Mouse (Mus musculus): ENCODE measurements around the gene Tnni1. TPM values are rescaled to one million over a fixed set of nuclear protein-coding genes. Genes with fewer than 3 reads are reported as not detected.

The Tnni1 gene
- total RNA-seq, 2 experiments from 2014 or later = 0.33 TPM; not detected in 1

GRCm38 (mm10) chr1:135810180-135810579 lies 30.9 kb downstream of the Tnni1 start:
- DNase-seq = no peak

- peak; percentile 82 to 88 for DNase-seq
Measured at GRCm38 (mm10) chr1:135811016-135811646, 31.9 kb downstream of the Tnni1 start.

DNA sequence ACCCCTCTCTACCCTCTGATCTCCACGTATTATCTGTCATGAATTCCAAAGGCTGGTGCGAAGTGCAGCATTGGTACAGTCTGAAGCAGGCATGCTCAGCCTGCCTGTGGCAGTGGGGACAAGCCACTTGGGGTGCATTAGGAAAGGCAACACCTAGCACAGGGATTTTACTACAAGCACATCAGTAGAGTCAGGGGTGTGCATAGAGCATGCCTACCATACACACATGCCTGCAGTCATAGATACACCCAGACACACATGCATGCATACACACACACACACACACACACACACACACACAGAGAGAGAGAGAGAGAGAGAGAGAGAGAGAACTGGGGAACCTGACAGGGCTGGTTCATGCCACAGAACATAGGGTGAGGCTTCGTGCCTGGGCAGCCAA lies 33.0 kb downstream of the Tnni1 start:
- DNase-seq = no peak

- DNase-seq = no peak
Measured at GRCm38 (mm10) chr1:135812618-135813017, 33.4 kb downstream of the Tnni1 start.

- no peak for DNase-seq
Measured at GRCm38 (mm10) chr1:135813071-135813470, 33.8 kb downstream of the Tnni1 start.

DNA sequence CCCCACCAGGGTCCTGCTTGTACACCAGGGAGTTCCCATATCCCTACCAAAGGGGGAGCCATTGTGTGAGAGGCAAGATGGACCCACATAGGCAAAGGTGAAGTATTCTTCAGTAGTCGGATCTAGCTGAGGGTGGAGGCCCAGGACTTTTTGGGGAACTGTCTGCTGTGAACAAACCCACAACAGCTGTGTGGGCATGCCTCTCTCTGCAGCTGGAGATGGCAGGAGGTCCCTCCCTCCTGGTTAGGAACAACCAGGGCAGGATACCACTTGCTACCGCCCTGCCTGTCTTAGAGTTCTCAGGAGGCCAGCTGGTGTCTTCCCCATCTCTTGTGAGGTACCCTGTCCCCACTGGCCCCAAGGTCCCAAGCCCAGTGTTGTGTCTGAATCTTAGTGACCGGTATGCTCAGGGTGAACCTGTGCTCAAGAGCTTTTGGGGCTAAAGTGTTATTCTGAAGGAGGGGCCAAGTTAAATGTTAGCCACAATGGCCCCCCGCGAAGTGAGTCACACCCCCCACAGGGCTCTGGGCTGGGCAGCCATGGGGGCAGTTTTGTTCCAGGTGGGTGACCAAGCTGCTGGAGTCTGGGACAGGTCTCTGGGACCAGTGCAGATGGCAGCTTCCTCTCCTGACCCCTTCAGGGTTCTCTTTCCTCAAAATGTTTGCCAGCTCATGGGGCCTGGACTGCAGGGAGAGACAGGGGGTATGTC lies 34.6 kb downstream of the Tnni1 start:
- DNase-seq = no peak

- no peak for DNase-seq
Measured at GRCm38 (mm10) chr1:135814531-135814930, 35.3 kb downstream of the Tnni1 start.

- no peak for DNase-seq
Measured at GRCm38 (mm10) chr1:135817595-135817994, 38.4 kb downstream of the Tnni1 start.

DNA sequence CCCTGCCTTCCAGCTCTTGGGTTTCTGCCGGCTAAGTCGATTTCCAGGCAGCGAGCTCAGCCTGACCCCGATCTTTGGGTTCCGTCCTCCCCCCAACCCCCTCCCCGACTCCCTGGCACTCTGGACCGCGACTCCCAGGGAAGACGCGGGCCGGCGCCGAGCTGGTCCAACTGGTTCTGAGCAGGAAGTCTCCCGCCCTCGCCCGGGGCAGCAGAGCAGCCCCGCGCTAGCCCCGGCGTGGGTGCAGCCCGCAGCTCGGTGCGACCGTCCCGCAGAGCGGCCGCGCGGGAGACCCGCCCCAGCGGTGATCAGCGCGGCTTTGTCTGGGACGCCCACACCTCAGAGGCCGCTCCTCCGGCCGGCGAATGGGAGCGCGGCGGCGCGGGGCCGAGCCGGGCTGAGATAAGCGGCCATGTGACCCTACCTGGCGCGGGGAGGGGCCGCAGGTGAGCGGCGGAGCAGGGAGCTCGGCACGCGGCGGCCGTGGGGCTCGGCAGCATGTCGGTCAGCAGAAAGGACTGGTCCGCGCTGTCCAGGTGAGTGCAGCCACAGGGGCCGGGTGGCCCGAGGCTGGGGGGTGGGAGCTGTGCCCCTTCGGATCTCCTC lies 39.4 kb downstream of the Tnni1 start, which contains the start of gene Lad1:
TSS of gene Lad1 (plus strand) at position 118 of the 606 bp plus-strand sequence.
- peak; percentile 18 to 25 for DNase-seq

DNA sequence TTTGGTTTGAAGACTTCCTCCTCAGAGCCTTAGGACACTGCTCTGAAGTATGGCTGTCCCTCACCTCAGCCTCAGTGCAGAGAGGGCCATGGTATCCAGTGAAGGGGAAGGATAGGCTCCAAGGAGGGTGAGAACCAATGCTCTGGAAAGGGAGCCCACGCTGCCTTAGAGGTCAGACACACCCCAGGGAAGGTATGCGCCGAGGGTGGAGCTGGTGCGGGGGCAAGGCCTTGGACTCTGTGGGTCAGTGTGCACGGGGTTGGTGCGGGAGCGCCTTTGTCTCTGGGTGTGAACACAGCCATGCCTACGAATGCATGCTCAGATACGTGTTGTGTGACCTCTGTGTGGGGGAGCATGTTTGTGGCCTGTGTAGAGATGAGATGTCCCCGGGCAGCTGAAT lies 40.8 kb downstream of the Tnni1 start:
- no peak for DNase-seq

DNA sequence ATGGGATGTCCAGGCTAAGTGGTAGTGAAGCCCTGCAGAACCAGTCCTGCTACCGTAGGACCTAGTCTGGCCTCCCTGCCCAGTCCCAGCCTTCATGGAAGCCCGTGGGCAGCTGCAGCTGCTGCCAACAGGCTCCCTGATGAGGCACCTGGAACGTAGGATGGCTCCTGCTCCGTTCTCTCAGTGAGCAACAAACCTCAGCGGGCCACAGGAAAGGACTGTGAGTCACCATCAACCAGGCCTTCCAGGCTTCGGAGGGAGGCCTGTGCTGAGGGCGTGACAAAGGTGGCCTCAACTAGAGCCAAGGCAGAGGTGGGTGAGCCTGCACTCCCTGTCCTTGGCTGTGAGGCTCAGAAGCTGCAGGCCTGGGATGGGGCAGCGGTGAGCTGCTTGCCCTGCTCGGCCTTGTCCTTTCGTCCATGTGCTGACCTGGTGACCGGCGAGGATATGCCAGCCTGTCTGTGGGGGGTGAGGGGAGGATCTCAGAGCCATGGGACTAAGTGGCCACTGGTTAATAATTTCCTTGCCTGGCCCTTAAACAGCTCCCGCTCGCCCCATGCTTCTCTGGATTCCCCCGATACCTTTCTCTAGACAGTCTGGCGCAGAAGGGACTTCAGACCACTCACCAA lies 41.6 kb downstream of the Tnni1 start:
- peak; percentile 22 to 35 for DNase-seq

GRCm38 (mm10) chr1:135821780-135822179 lies 42.5 kb downstream of the Tnni1 start:
- DNase-seq = no peak

GRCm38 (mm10) chr1:135828918-135829317 lies 49.7 kb downstream of the Tnni1 start:
- DNase-seq = peak in 1 of 2 experiments; percentile 36

DNA sequence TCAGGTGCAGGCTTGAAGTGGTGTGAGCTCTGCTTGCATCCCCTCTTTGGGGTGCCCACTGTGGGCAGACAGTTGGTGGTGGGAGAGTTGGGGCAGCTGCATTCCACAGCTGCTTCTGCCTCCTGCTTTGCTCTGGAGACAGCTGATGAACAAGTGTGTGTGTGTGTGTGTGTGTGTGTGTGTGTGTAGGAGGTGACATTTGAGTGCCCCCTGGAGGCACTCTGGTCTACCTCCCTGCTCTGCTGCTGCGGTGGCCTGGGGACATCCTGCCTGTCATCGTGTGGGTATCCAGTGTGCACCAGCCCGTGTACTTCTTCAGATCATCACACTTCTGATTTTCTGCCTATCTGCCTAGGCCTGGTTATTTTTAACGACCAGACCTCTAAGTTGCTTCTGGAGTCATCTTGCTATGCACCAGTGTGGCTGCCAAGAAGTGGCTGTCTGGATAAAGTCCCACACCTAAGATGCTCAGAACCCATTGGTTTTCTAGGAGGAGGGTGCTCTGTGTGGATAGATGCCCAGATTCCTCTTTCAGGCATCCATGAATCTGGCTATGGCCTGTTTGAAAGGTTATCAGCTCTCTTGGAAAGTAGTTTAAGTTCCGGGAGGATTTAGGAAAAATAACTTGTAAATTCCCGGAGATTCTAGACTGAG lies 55.1 kb downstream of the Tnni1 start:
- no peak for DNase-seq

GRCm38 (mm10) chr1:135834983-135835382 lies 55.7 kb downstream of the Tnni1 start:
- no peak for DNase-seq

DNA sequence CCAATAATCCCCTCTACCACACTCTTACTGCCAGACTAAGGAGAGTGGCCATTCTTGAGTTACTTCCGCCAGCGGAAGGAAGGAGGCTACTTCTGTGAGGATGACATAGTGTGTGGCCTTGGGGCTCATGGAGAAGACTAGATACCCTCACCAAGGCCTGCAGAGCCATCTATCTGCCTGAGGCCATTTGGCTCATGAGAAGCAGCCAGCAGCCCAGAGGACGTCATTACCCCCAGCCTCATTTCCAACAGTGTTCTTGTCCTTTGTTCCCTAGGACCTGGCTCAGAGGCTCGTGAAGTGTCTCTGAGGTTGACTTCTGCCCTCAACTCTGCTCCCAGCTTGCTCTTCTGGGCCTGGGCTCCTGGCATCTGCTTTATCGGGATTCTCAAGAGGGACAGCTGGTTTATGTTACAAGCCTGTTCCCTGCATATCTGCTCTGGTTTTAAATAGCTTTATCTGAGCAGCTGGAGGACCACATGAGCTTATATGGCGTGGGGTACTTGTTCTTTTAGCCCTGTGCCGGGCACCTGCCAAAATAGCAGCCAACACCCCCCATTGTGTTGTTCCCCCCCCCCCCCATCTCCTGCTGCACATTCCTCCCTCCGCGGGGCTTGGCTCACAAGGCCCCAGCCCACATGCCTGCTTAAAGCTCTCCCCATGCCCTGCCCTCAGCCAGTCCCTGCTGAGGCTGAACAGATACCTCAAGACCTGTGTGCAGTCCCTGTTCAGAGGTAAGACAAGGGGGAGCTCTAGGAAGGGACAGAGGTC lies 56.7 kb downstream of the Tnni1 start, which contains the start of gene Tnnt2:
TSS of gene Tnnt2 (plus strand) at position 639 of the 768 bp plus-strand sequence.
- no peak for DNase-seq

DNA sequence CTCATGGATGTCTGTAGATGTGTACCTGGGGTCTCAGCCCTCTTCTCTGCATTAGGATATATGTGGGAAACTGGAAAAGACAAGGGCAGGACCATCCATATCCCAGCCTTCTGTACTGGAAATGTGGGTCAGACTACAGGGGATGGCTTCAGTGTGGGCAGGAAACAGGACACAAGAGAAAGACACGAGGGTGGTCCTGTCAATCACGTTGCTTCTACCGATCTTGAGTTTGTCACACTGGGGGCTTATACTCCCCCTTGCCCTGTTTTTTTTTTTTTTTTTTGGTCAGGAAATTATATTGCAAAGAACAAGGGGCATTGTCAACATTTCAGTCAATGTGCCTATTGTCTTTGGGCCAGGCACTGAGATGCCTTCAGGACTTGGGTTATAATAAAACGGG lies 59.4 kb downstream of the Tnni1 start:
- no peak for DNase-seq

GRCm38 (mm10) chr1:135839065-135839464 lies 59.8 kb downstream of the Tnni1 start:
- DNase-seq = no peak

DNA sequence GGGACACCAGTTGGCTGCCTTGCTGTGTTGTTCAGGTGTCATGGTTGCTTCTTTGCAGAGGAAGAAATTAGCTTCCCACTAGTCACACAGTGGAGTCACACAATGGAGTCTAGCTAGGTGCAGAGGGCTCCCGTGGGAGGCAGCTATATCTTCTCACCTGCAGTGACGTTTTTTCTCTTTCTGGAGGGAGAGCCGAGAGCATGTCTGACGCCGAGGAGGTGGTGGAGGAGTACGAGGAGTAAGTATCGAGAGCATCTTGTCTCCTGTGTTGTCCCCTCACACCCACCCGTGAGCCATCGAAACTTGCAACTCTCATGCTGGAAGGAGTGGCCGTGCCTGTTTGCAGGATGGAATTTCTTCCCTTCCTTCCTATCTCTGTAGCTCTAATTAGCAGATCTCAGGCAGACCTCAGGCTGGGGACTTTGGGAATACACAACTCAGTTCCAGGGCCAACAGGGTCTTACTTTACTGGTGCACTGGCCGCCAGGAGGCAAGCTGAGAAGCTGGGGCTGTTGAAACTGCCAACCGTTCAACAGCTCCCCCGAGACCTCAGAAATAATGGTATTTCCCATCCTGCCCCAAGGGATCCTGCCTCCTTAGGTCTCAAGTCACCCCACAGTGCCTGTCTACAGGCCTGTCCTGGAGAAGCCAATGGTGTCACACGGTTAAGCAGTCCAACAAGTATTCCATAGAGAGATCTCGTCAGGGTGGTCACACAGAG lies 61.6 kb downstream of the Tnni1 start:
- no peak for DNase-seq

DNA sequence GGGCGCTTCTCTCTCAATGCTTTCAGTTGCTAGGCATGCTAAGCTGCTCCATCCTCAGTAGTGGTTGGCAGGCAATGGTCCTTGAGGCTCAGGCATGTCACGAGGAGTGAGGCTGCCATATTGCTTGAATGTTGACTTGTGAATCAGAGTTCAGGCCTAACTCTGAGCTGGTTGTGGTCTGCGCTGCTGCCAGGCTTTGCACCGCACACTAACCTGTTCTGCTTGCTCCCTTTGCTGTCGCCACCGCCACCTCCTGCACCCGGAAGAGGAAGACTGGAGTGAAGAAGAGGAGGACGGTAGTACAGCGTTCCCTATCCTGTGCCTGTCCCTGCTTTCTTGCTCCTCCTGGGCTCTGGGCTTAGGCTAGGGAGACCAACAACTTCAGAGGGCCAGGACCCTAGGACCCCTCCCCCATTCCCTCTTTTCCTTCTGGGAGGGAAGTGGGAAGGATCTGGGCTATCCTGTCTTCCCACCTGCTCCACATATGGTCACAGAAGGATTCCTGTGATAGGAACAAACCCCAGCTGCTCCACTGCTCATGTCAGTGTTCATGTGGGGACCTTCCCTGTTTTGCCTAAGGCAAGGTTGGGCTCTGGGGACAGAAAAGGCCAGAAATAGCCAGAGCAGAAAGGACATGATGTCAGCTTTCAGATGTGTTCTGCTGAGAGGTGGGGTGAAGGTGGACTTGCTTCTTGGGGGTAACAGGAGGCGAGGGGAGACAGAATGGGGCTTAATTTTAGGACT lies 64.5 kb downstream of the Tnni1 start:
- no peak for DNase-seq

Measured in adrenal gland, postnatal 36 days (tissue).